In the genomic region with DNA sequence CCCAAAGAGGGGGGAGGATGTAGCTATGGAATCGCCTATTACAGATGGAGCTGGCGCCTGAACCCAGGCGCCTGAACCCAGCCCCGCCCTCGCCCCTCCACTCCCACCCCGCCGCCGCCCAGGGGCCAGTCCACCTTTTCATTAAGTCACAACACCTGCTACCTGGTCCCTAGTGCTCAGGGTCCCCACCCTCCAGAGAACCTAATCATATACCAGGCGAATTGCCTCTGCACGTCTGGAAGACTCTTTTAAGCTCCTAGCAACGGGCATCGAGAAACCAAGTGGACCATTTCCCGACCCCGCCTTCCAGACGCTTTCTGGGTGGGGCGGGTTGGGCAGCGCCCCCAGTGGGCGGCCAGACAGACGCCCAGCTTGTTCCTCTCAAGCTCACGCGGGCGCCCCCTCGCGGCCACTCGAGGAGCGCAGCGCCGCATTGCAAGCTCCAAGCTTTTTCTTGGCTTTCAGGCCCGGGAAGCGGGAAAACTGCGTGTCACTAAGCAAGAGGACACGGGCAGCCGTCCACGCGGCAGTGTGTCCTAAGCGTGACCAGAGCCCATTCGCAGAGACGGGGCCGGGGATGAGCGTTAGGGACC, we compare ENCODE assay signal across 7 mouse cellular contexts. TPM values are rescaled to one million over a fixed set of nuclear protein-coding genes. Genes with fewer than 3 reads are reported as not detected.
DNase-seq lines count a peak whose midpoint lies in the region; ATAC-seq and TF ChIP-seq lines count a peak whose summit lies in the region.

No protein-coding gene starts in this region.

- no peaks in the 10 kb centered on the region for H3K36me3 ChIP-seq in embryonic facial prominence, embryonic 10.5 days (replicated peaks)
- no peaks in the 10 kb centered on the region for H3K36me3 ChIP-seq in intestine, postnatal 0 days (ENCODE audit: control insufficient read depth, insufficient read depth)
- H3K36me3 ChIP-seq in midbrain, embryonic 12.5 days, result no peaks in the 10 kb centered on the region

- peak; percentile 97 for DNase-seq in adrenal gland, postnatal 14 days
- DNase-seq in embryonic facial prominence, embryonic 10.5 days (ENCODE audit: low spot score), result peak; percentile 97
- peak; percentile 19 for DNase-seq in gonadal fat pad, adult 2 months (ENCODE audit: low read depth)
- peak; percentile 98 for DNase-seq in left cerebral cortex, postnatal 4 days
- peak; percentile 69 to 82 for DNase-seq in spleen, adult 18-20 months

- H3K4me3 ChIP-seq in embryonic facial prominence, embryonic 10.5 days, result peak overlapping the region; percentile 80
- H3K4me3 ChIP-seq in intestine, postnatal 0 days (ENCODE audit: low read depth, low read length), result peak overlapping the region; percentile 71
- H3K4me3 ChIP-seq in midbrain, embryonic 12.5 days, result peak overlapping the region; percentile 67

- H3K4me1 ChIP-seq in embryonic facial prominence, embryonic 10.5 days, result peaks cover 20% of the 10 kb centered on the region
- no peaks in the 10 kb centered on the region for H3K4me1 ChIP-seq in intestine, postnatal 0 days (replicated peaks; ENCODE audit: control insufficient read depth, insufficient read depth, low read length)
- H3K4me1 ChIP-seq in midbrain, embryonic 12.5 days, result peaks cover 15% of the 10 kb centered on the region

- peak; percentile 99 for TF ChIP-seq CTCF in intestine, postnatal 0 days (IDR thresholded peaks at IDR 0.05; ENCODE audit: low read depth)

- ATAC-seq in intestine, postnatal 0 days, result peak; percentile 82
- peak; percentile 81 for ATAC-seq in midbrain, embryonic 12.5 days (ENCODE audit: low FRiP score, low read depth)

- intact Hi-C loops in left cerebral cortex, postnatal 4 days (cut with DNase I), result loop anchor here (5.0 to 10.0 kb wide), 2 partner anchors 183 to 381 kb away; no protein-coding TSS in a partner anchor

- peak overlapping the region; percentile 91 for H3K27ac ChIP-seq in embryonic facial prominence, embryonic 10.5 days (replicated peaks)
- no peak overlapping the region; the same call in 1 of the 2 replicates for H3K27ac ChIP-seq in intestine, postnatal 0 days (ENCODE audit: low read depth, low read length)
- peak overlapping the region; percentile 94 for H3K27ac ChIP-seq in midbrain, embryonic 12.5 days (replicated peaks)

- H3K9ac ChIP-seq in intestine, postnatal 0 days (ENCODE audit: low read depth, low read length), result peak overlapping the region; percentile 58
- peak overlapping the region; percentile 74 for H3K9ac ChIP-seq in midbrain, embryonic 12.5 days (replicated peaks)

- H3K27me3 ChIP-seq in embryonic facial prominence, embryonic 10.5 days (replicated peaks; ENCODE audit: low read depth, poor library complexity, severe bottlenecking), result peaks cover 40% of the 10 kb centered on the region
- peaks cover 16% of the 10 kb centered on the region; the same call in 1 of the 2 replicates for H3K27me3 ChIP-seq in intestine, postnatal 0 days (replicated peaks; ENCODE audit: control insufficient read depth, insufficient read depth, low read length)
- H3K27me3 ChIP-seq in midbrain, embryonic 12.5 days, result peaks cover 24% of the 10 kb centered on the region

- 1% methylated on average over 40 of the region's 40 CpGs for WGBS in embryonic facial prominence, embryonic 10.5 days
- under 1% methylated on average over 40 of the region's 40 CpGs for WGBS in intestine, postnatal 0 days
- WGBS in midbrain, embryonic 12.5 days, result 2% methylated on average over 37 of the region's 40 CpGs

- peak overlapping the region; percentile 99 for H3K4me2 ChIP-seq in intestine, postnatal 0 days (replicated peaks; ENCODE audit: low read depth)
- peak overlapping the region; percentile 74 for H3K4me2 ChIP-seq in midbrain, embryonic 12.5 days (replicated peaks)

- H3K9me3 ChIP-seq in embryonic facial prominence, embryonic 10.5 days, result no peaks in the 10 kb centered on the region
- H3K9me3 ChIP-seq in intestine, postnatal 0 days (ENCODE audit: control insufficient read depth), result no peaks in the 10 kb centered on the region
- no peaks in the 10 kb centered on the region for H3K9me3 ChIP-seq in midbrain, embryonic 12.5 days

RNA-seq across cellular contexts. Expression of gene Apba1, which starts 0.6 kb away (rescaled TPM):
- 4.1 and 9.3 TPM in 2 replicates for total RNA-seq in adrenal gland, postnatal 14 days (2021)
- polyA plus RNA-seq in embryonic facial prominence, embryonic 10.5 days (2016; fragmentation: Nextera tagmentation; extraction: Ambion mirVana), result 0.31 TPM in 2 replicates
- 3.6 and 3.8 TPM in 2 replicates for polyA plus RNA-seq in gonadal fat pad, adult 2 months (2012; rRNA removed)
- 0.51 and 0.57 TPM in 2 replicates for polyA plus RNA-seq in intestine, postnatal 0 days (2015; fragmentation: Nextera tagmentation; extraction: Ambion mirVana)
- total RNA-seq in left cerebral cortex, postnatal 4 days (2021), result 100 to 1,000 TPM; 177 to 198 TPM
- 3.5 and 4.0 TPM in 2 replicates for polyA plus RNA-seq in midbrain, embryonic 12.5 days (2016; fragmentation: Nextera tagmentation; extraction: Ambion mirVana)

Comparison
In these comparisons a context has a peak if more than half of its experiments do, and no peak if none do; other contexts are left out.
1. DNase-seq: peak in every context shown above with its lines; median percentile 98 in left cerebral cortex, postnatal 4 days; 97 in adrenal gland, postnatal 14 days; 97 in embryonic facial prominence, embryonic 10.5 days; 76 in spleen, adult 18-20 months; 19 in gonadal fat pad, adult 2 months.